Mouse (Mus musculus): ENCODE data around the gene Prkg2. TPM values are rescaled to one million over a fixed set of nuclear protein-coding genes. Genes with fewer than 3 reads are reported as not detected.

Gene Prkg2
- total and polyA plus RNA-seq, 2 experiments = not detected

GRCm38 (mm10) chr5:98894281-98894680 is 142.9 kb downstream of the Prkg2 start:
- H3K4me1 ChIP-seq (ENCODE audit: control insufficient read depth, insufficient read depth, low read length) = no peaks in the 10 kb centered on the region
- H3K36me3 ChIP-seq (ENCODE audit: control insufficient read depth, insufficient read depth, low read length) = no peaks in the 10 kb centered on the region
- no peaks in the 10 kb centered on the region for H3K79me2 ChIP-seq (ENCODE audit: control insufficient read depth, insufficient read depth, low read length)
- H3K27ac ChIP-seq (replicated peaks; ENCODE audit: insufficient read depth, low read depth, low read length) = no peak overlapping the region
- H3K9ac ChIP-seq (ENCODE audit: low read depth, low read length) = no peak overlapping the region
- DNase-seq (ENCODE audit: extremely low read depth, low read depth, low spot score) = no peak
- H3K27me3 ChIP-seq (ENCODE audit: control insufficient read depth, insufficient read depth, low read length) = no peaks in the 10 kb centered on the region
- WGBS = 88% methylated on average over 3 of the region's 3 CpGs
- TF ChIP-seq CTCF (IDR thresholded peaks at IDR 0.05; ENCODE audit: low read depth, low read length) (no peak), POLR2A (IDR thresholded peaks at IDR 0.05; ENCODE audit: extremely low read depth, insufficient read depth, low read length) (no peak)
- no peak overlapping the region for H3K4me3 ChIP-seq (ENCODE audit: insufficient read depth, low read depth, low read length)

- TF ChIP-seq POLR2A (IDR thresholded peaks at IDR 0.05; ENCODE audit: extremely low read depth, insufficient read depth, low read length) (no peak), CTCF (IDR thresholded peaks at IDR 0.05; ENCODE audit: low read depth, low read length) (no peak)
- H3K79me2 ChIP-seq (ENCODE audit: control insufficient read depth, insufficient read depth, low read length) = no peaks in the 10 kb centered on the region
- 72% methylated on average over 2 of the region's 2 CpGs for WGBS
- no peak for DNase-seq (ENCODE audit: extremely low read depth, low read depth, low spot score)
- no peak overlapping the region for H3K9ac ChIP-seq (ENCODE audit: low read depth, low read length)
- H3K27me3 ChIP-seq (ENCODE audit: control insufficient read depth, insufficient read depth, low read length) = no peaks in the 10 kb centered on the region
- H3K27ac ChIP-seq (replicated peaks; ENCODE audit: insufficient read depth, low read depth, low read length) = no peak overlapping the region
- no peaks in the 10 kb centered on the region for H3K36me3 ChIP-seq (ENCODE audit: control insufficient read depth, insufficient read depth, low read length)
- H3K4me1 ChIP-seq (ENCODE audit: control insufficient read depth, insufficient read depth, low read length) = no peaks in the 10 kb centered on the region
- no peak overlapping the region for H3K4me3 ChIP-seq (ENCODE audit: insufficient read depth, low read depth, low read length)
Observed at GRCm38 (mm10) chr5:98890544-98891050, 146.6 kb downstream of the Prkg2 start.

- no peaks in the 10 kb centered on the region; the same call in 1 of the 2 replicates for H3K4me1 ChIP-seq (ENCODE audit: control insufficient read depth, insufficient read depth, low read length)
- H3K27ac ChIP-seq (replicated peaks; ENCODE audit: insufficient read depth, low read depth, low read length) = no peak overlapping the region
- WGBS = 35% methylated on average over 3 of the region's 3 CpGs
- no peak overlapping the region for H3K9ac ChIP-seq (ENCODE audit: low read depth, low read length)
- no peak for TF ChIP-seq CTCF (IDR thresholded peaks at IDR 0.05; ENCODE audit: low read depth, low read length)
- TF ChIP-seq POLR2A (IDR thresholded peaks at IDR 0.05; ENCODE audit: extremely low read depth, insufficient read depth, low read length) = no peak
- H3K36me3 ChIP-seq (ENCODE audit: control insufficient read depth, insufficient read depth, low read length) = no peaks in the 10 kb centered on the region
- DNase-seq (ENCODE audit: extremely low read depth, low read depth, low spot score) = peak; percentile 81
- no peak overlapping the region for H3K4me3 ChIP-seq (ENCODE audit: insufficient read depth, low read depth, low read length)
- no peaks in the 10 kb centered on the region for H3K27me3 ChIP-seq (ENCODE audit: control insufficient read depth, insufficient read depth, low read length)
- H3K79me2 ChIP-seq (ENCODE audit: control insufficient read depth, insufficient read depth, low read length) = no peaks in the 10 kb centered on the region
Observed at GRCm38 (mm10) chr5:98882096-98882495, 155.1 kb downstream of the Prkg2 start.

Other genes starting within 250 kb of the Prkg2 start
- under 0.01 TPM in 1 of 2 replicates, not detected in the other for gene Bmp3, start 182.9 kb downstream of the Prkg2 start, total RNA-seq (2014; rRNA removed)
- 0.06 TPM in 1 of 2 replicates, not detected in the other for gene Bmp3, start 182.9 kb downstream of the Prkg2 start, polyA plus RNA-seq (2012; rRNA removed)

Data from liver, adult 2 months (tissue).